Comparison of ENCODE assay signal across 8 mouse cellular contexts in the genomic region with DNA sequence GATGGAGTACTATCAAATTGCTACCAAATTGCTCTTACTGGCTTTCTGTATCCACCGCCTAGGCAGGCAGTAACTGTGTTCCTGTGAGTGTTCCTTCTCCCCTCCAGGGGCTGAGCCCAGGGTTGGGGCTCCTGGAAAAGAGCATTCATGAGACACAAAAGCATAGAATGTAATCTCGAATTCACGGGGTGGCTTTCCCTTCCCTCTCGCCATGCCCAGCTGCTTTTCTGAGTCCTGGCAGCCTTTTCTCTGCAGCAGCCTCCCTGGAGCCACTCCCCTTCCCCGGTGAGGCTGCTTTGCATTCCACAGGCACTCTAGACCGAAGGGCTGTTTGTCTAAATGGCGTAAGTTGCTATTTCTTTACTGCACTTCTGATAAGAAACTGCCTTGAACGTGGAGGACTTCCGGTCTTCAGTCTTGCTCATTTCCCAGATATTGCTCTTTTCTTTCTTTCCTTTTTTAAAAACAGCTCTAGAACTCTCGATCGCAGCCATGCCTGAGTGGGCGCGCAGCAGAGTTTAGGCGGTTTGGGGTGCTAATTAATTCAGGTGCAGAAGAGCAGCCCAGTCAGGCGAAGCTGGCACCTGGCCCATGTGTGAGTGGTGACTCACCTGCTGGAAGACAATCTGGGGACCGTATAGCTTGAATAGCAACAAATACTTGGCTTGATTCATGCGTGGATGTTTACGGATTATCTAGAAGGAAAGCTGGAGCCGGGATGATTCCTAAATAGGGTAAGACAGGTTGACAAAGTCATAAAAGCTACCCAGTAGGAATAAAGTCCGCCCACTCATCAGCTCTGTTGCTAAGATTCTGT.
DNase-seq lines count a peak whose midpoint lies in the region; ATAC-seq lines count a peak whose summit lies in the region.

No protein-coding gene starts in this region.

- H3K9me3 ChIP-seq in hindbrain, embryonic 16.5 days (ENCODE audit: control insufficient read depth, low read length) = 0 out of 2 replicates have a peak, but pooled peaks cover 2% of the 10 kb centered on the region

- H3K4me3 ChIP-seq in hindbrain, embryonic 16.5 days (ENCODE audit: low read length) = peak overlapping the region; percentile 40

- H3K9ac ChIP-seq in hindbrain, embryonic 16.5 days (ENCODE audit: low read depth, low read length) = peak overlapping the region; percentile 56

- WGBS in hindbrain, embryonic 16.5 days = 2% methylated on average over 20 of the region's 20 CpGs

- peak; percentile 73 for ATAC-seq in hindbrain, embryonic 16.5 days

- peak; percentile 80 for DNase-seq in Muller cell, postnatal 12 days (ENCODE audit: inconsistent ontology term)
- DNase-seq in cerebellum, postnatal 14 days = peak; percentile 79 to 80
- peak; percentile 68 for DNase-seq in frontal cortex, postnatal 14 days (ENCODE audit: low spot score in 2 of 2)
- peak; percentile 60 to 69 for DNase-seq in layer of hippocampus, postnatal 36 days
- peak; percentile 80 for DNase-seq in lung, postnatal 10 days
- peak; percentile 63 for DNase-seq in ovary, postnatal 36 days (ENCODE audit: low spot score)
- DNase-seq in urinary bladder, postnatal 36 days (ENCODE audit: low spot score in 2 of 2) = peak; percentile 70

- H3K4me1 ChIP-seq in hindbrain, embryonic 16.5 days (ENCODE audit: control insufficient read depth, insufficient read depth, low read depth, low read length) = peaks cover 19% of the 10 kb centered on the region

- no peaks in the 10 kb centered on the region for H3K36me3 ChIP-seq in hindbrain, embryonic 16.5 days (ENCODE audit: control insufficient read depth, insufficient read depth, low read length)

- H3K27ac ChIP-seq in hindbrain, embryonic 16.5 days (ENCODE audit: low read depth, low read length) = peak overlapping the region; percentile 44; the same call in 1 of the 2 replicates

- no peaks in the 10 kb centered on the region for H3K27me3 ChIP-seq in hindbrain, embryonic 16.5 days (replicated peaks; ENCODE audit: control insufficient read depth, insufficient read depth, low read length)

- H3K4me2 ChIP-seq in hindbrain, embryonic 16.5 days (ENCODE audit: low read length) = peak overlapping the region; percentile 90

Comparison
In these comparisons a context has a peak if more than half of its experiments do, and no peak if none do; other contexts are left out.
1. Peak in every context shown above with its lines: DNase-seq, ATAC-seq, H3K4me3 ChIP-seq and H3K27ac ChIP-seq.